Mouse (Mus musculus) 3T3-L1 (cell line): Measurements from ENCODE around the gene Ncoa4.
A peak's percentile ranks its signal among the peaks of the same experiment; 100 is the strongest.

Experiments
- DNase-seq: peaks from one replicate; pipeline ENCODE4 v3.0.0-alpha.2; 2015; ENCODE audit warnings: low read depth, low spot score

Ncoa4 gene

DNA sequence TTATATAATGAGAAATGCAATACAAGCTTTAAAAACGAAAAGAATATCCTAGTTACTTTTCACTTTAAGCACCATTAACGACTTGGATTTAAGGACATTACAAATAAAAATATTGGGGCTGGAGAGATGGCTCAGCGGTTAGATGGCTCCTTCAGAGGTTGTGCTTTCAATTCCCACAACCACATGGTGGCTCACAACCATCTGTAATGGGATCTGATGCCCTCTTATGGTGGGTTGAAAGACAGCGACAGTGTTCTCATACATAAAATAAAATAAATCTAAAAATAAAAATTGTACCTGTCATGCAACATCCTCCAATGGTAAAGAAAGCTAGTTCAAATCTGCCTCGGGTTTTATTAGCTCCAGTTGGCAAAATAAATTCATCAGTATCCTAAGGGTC, 33.9 kb downstream of the Ncoa4 start:
- DNase-seq: peak; percentile 62

DNA sequence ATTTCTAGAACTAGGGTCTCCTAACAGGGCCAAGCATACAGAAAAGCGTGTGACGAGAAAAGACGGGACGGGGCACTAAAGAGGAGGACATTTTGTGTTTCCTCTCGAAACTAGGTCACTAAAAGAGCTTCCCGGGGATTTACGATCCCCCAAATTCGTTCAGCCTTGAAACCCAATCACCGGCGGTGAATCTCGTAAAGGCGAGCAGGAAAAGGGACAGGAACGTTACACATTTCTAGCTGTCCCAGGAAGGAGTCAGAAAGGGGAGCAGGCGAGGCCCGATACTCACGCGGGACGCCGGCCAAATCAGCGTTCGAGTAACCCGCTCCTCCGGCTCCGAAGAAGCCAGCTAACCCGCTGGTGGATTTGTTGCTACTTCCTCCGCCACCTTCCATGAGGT, 41.7 kb downstream of the Ncoa4 start:
- DNase-seq: peak; percentile 54

DNA sequence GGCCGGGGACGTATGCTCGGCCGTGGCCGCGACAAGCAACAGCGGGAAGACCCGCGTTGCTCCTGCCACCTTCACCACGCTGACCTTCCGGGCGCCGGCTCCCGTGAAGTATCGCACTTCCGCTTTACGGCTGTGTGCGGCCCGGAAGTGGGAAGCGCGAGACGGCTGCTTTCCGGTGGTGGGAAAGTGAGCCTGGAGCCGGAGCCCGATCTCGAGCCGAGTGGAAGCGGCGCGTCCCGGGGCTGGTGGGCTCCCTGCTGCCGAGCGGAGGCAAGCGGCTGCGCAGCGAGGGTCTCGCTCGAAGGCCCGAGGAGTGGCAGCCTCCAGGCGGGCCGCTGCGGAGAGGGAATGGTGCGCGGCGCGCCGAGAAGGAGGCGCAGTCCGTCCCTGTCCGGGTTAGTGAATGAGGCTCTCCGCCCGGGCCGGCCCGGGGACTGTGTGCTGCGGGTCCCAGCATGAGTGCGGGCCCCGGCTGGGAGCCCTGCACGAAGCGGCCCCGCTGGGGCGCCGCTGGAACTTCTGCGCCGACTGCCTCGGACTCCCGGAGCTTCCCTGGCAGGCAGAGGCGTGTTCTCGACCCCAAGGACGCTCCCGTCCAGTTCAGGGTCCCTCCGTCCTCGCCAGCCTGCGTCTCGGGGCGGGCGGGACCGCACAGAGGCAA, 42.3 kb downstream of the Ncoa4 start, which contains the start of the genes Timm23 and Parg:
TSS of gene Timm23 (minus strand) at position 108 of the 661 bp plus-strand sequence.
TSS of gene Parg (plus strand) at position 159 of the 661 bp plus-strand sequence.
- peak; percentile 87 for DNase-seq

DNA sequence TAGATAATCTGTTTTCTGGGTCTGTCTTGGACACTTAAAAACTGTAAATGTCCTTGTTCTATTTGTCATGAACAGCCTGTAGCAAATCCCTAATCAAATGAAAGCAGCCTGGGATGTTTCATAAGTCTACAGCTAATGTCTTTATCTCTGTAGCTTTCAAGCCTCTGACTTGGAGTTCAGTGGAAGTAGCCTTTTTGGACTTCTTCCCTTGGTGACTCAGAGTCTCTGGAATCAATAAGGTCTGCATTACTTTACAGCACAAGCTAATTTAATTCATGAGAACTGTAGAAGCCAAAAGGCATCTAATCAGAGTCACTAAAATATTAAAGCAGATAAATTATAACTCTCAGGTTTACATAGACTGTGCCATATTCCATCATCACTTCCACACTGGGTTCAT, 66.9 kb downstream of the Ncoa4 start:
- DNase-seq: peak; percentile 35

DNA sequence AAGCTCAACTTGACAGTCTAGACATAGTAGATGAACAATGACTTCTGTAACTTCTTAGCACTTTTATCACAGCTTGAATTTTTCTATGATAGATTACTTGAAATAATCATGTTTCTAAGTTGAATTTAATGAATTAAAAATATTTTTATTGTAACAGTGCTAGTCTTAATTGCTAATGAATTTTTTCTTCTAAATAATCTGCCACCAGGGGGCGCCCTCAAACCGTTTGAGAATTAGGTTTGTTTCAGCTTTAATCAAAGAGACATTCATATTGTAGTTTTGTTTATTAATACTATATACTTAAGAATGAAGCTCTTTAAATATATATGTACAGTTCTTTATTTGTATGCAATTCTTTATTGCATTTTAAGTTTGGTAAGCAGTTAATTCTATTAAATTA, 69.3 kb downstream of the Ncoa4 start:
- peak; percentile 71 for DNase-seq
